Mouse (Mus musculus): Measurements from ENCODE around the gene Srp54a.
"Not testable (repeated sequence)": the region's sequence is repeated elsewhere in the genome, so short reads cannot be mapped to it uniquely, and the experiment has no call there.

Srp54a gene

DNA sequence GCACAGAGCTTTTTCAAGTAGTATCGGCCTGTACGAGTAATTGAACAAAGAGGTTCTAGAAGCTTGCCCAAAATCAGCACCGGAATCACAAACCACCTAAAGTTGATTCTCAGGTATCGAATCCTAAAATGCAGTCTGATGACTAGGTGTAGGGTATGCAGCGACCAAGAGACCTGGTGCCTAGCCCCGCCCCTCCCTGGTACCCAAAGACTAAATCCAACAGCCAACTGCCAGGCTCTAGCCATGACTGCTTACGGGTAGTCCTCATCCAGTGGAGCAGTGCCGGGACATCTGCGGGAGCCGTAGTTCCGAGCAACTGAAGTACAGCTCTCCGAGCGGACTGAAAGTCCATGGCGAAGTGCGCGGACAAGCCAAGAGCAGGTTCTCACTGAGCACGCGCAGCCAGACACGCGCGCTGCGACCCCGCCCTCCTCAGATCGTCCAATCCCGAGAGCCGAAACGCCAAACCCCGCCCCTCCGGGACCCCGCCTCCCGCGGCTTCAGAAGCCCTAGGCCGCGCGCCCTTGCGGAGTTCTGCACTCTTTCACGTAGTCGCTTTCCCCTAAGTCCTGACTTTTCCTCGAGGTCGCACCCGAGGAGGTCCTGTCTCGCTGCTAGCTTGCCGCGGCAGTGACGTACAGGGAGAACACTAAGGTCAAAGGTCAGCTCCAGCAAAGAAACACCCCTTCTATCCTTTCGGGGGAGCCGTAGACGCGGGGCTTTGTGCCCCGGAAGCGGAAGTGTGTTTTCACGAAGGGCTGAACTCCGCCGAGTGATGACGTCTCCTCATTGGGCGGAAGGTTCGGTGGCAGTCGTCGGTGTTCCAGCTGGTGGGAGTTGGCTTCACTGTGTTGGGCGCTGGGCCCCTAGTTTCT lies at the start of gene Srp54a, which contains the start of gene 2700097O09Rik:
Gene Srp54a (plus strand): TSS at position 537 of the 875 bp plus-strand sequence.
Gene 2700097O09Rik (minus strand): TSS at position 385 of the 875 bp plus-strand sequence.
- peak; percentile 92 for DNase-seq (ENCODE audit: low read depth, low spot score)

DNA sequence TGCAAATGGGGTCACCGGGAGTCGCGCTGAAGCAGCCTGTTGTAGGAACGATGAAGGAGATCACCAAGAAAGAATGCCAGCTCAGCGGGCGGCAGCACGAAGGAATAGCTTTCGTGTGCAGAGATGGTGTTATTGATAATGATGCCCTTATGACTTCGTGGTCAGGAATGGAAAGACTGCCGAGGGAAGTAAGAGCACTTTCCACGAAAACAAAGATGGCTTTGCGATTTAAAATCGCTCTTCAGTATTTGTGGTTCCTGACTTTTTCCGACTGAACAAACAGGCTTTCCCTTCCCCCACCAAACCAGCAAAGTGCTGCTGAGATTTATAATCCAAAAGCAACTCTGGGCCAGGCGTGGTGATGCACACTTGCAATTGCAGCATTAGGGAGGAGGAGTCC lies 39.1 kb upstream of the Srp54a start:
- DNase-seq (ENCODE audit: low read depth, low spot score), result no peak

DNA sequence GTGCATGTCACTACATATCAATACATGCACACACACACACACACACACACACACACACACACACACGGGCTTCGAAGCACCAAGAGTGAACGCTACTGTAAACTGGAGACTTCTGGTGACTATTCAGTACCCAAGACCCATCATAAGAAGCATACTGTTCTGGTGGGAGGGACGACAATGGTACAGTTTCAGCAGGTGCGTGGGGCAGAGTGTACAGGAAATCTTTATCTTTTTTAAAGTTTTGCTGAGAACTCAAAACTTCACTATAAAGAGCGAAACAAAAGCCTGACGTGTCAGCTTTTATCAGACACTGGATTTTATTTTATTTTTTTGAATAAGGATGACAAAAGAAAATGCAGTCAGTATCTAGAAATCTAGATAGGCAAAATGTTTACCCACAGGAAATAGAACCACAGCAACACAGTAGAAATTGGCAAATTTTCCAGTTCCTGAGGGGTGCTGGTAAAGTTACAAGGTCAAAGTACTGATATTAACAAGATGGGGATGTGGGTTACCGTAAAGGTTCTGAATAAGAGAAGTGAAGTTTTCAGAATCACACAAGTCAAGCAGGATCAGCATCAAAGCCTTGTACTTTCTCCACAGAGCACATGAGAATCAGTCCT lies 30.2 kb upstream of the Srp54a start:
- no peak for DNase-seq (ENCODE audit: low read depth, low spot score)

DNA sequence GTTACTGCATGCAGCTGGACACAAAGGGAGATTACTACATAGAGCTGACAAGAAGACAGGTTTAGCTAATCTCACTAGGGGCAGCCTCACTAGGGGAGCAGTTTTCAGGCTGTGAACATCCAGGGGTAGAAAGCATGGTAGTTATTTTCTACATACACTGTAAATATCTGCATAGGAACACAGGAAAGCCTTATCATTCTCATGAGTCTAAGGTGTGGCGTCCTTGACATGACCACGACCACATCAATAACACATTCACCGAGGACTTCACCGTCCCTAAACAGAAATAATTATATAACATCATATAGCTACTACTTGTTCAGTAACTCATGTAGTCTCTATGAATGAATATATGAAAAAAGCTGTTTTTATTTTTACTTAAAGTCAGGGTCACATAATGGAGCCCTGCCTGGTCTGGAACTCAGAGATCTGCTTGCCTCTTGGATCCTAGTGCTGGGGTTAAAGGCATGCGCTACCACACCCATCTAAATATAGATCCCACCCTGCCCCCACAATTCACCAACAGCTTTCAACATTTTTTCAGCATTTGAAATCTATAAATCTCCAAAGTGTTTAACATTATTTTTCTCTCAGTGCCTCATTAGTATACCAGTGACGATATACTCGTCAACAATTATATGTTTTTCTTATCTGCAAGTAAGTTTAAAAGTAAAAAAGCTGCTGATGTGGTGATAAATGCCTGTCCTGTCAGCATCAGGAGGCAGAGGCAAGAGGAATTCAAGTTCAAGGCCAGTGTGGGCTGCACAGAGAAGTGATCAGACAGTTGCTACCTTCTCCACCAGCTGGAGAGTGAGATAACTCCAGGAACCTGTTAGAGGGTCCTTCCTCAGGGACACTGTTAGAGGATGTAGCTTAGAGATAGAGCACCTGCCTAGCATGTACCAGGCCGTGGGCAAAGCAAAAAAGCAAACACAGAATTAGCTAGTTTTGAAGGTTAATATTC lies 28.6 kb upstream of the Srp54a start:
- no peak for DNase-seq (ENCODE audit: low read depth, low spot score)

DNA sequence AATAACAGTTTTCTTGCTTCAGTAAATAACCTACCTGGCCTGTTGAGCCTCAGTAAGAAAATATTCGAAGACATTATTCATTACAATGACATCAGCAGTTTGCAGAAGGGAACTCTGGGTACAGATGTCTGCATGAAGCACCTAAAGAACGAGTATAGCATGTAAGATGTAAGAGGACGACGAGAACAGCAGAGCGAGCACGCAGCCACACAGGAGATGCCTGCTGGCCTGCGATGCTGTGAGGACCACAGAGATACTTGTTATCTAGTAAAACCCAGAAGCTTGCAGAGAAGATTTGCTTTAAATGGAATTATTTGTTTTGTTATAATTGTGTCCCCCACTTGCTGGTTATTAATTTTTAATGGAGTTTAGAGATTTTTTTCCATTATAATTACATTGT lies 26.8 kb upstream of the Srp54a start:
- DNase-seq (ENCODE audit: low read depth, low spot score), result no peak

DNA sequence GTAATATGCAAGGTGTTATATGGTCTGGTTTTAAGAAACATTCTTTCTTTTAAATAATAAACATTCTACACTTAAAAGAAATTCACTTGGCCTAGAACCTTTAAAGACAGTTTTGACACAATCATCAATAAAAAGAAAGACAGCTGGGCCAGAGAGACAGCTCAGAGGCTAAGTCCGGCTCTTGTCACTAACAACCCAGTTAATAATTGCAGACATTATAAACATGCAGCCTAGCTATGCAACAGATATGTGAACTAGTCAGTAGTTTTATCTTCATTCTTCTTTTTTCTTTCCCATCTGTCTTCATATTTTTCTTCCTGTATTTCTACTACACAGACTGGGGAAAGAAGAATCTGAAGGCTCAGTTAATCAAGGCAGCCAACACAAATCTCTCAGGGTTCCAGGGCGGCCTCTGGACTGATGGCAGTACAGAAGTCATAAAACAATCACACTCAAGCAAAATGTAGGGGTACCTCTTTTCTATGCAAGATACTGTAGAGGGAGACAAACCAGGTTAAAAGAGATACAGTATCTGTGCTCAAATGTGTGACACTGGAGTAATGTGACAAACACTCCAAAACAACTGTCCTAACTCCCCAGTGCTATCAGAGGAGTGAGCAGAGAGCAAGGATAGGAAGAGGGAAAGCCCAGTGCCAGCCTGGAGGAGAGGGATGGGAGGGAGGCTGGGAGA lies 25.4 kb upstream of the Srp54a start:
- DNase-seq (ENCODE audit: low read depth, low spot score), result no peak

DNA sequence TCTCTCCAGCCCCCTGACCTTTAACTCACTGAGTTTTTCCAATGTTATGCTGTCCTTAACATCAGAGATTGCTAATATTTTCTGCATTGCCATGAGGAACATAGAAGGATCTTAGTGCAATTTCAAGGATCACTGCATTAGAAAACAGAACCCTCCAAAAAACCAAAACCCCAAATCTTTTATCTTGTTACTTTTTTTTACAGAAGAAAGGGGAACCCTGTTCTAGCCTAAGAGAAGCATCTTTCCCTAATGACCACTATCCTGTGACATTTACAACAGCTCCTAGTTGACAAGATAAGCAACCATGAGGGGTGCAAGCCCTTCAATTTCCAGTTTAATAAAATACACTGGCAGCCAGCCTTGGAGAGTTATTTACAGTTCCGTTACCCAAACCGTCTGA lies 23.4 kb upstream of the Srp54a start:
- DNase-seq (ENCODE audit: low read depth, low spot score), result no peak

DNA sequence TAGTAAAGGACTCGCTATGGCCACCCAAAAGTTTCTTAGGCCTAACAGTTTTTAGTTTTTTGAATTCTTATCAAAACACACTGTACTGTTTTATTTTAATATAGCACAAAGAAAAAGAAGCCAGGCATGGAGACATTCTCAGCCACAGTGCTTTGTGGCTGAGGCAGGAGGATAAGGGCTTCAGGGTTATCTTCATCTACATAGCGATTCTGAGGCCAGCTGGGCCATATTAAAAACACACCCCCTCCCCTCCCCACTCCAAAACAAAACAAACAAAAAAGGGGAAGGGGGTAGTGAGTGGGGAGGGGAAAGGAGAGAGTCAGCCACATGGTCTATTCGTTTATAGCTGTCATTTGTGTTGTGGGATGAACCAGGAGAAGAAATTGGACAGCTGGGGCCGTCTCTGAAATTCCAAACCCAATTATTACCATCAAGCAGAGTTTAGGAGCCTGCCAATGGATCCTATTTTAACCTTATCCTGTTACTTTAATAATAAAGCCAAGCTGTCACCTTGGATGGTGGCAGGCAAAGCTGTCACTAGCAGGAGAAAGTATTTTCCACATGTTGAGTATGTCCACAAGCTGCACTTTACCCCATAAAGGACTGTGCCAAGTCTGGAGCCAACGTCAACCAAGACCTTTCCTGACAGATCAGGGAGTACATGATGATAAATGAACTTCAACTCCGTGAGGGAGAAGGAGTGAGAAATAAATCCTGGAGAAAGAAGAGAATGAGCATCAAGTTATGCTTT lies 21.0 kb upstream of the Srp54a start:
- no peak for DNase-seq (ENCODE audit: low read depth, low spot score)

DNA sequence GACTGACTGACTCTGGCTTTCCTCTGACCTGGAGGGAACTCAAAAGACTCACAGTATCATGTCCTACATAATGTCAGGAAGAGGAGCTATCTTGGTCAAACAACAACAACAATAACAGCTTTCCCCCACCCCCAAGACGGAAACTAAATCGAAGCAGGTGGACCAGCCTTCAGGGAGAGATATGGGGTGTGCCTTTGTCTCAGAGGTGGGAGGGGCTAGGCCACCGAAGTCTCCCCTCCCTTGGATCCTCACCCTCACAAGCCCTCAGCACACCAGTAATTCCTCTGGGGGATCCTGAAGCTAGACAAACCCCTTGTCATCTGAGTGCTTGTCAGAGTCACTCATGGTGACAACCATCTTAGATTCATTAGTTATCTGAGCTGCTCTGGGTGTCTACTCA lies 20.2 kb upstream of the Srp54a start:
- no peak for DNase-seq (ENCODE audit: low read depth, low spot score)

DNA sequence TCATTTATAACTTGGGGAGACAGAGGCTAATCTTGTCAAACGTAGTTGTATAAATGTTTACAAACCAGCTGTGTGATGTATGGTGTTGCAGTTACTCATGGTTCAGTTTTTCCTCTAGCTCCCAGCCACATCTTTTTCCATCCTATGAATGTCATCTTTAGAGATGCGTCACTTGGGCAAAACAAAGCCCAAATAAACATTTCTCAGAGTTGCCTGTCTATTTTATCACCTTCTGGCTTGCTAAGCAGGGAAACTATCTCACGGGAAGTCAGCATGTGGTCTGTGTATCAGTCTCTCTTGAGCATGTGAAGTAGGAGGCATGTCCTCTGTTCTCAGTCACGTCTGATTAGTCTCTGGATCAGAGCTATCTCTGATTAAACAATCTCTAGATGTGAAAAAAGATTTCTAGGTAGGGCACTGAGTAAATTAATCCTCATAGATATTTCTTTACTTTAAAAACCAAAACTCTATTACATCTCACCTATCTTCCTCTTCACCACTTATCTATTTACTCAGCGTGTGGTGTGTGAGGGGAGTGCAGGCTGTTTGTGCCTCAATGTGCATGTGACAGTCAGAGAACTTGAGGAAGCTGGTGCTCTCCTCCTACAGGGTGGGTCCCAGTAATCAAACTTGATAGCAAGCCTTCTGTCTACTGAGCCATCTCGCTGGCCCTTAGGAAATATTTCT lies 19.7 kb upstream of the Srp54a start:
- DNase-seq (ENCODE audit: low read depth, low spot score), result no peak

DNA sequence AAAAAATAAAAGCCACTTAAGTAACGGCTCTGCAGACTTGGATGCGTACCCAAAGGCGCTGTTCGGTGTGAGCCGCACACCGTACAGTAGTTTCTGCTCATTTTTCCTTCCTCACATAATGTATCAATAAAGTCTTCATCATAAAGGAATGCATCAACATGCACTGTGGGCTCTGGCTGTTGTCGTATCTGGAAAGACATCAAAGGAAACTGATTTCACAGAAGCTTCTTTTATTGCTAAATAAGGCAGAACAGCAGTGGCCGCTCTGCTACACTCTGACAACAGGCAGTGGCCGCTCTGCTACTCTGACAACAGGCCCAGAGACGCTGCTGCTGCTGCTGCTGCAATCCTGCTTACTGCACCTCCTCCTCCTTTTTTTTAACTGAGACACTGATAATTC lies 19.1 kb upstream of the Srp54a start:
- no peak for DNase-seq (ENCODE audit: low read depth, low spot score)

DNA sequence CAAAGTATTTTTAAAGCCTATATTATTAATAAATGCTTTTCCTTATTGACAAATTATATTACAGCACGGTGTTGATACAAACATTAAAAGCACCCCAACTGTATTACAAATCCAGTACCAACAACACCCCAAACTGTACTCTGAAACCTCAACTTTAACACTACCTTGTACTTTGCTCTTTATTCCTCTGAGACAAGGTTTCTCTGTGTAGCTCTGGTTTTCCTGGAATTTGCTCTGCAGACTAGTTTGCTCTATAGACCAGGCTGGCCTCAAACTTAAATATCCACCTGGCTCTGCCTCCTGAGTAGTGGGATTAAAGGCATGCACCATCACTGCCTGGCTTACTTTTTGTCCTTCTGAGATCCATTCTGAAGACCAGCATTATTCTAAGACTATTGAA lies 17.9 kb upstream of the Srp54a start:
- DNase-seq (ENCODE audit: low read depth, low spot score), result no peak

DNA sequence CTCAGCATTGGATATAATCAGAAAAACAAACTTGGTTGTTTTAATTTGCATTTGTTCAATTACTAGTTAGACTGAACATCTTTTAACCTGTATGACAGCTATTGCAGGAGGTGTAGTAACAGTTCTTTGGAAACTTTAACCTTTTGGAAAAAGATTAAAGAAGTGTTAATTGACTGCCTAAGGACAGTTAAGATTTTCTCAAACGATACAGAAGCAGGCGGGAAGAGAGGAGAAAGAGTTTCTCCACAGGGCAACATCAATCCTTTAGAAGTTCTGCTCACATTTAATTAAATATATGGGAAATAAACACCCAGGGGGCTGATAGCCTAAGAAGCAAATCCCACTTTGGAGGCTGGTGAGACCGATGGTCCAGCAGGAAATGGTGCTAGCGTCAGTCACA lies 7.6 kb upstream of the Srp54a start:
- DNase-seq (ENCODE audit: low read depth, low spot score), result no peak

DNA sequence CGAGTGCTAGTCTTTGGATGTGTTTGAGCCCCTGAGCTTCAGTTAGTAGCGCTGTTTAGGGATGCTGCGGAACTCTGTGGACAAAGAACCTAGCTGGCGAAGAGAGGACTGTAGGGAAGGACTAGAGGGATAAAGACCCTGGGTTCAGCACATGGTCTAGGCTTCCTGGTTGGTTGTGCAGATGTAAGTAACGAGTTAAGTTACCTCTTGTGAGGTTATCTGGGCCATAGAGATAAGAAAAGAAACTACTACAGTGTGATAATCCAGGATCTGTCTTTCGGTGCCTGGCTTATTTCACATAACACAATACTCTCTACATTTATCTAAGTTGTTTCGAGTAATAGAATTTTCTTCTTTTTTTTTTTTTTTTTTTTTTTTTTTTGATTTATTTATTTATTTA lies 6.4 kb upstream of the Srp54a start:
- no peak for DNase-seq (ENCODE audit: low read depth, low spot score)

DNA sequence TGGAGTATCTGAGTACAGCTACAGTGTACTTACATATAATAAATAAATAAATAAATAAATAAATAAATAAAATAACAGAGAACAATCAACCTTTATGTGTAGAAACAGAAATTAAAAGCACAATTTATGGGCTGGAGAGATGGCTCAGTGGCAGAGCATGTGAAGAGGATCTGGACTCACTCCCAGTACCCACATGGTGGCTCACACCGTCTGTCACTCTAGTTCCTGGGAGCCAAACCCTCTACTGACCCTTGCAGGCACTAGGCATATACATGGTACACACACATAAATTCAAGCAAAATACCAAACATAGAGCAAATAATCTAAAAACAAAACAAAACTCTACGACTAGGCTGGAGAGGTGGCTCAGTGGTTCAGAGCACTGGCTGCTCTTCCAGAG lies 4.8 kb upstream of the Srp54a start:
- DNase-seq (ENCODE audit: low read depth, low spot score), result no peak

DNA sequence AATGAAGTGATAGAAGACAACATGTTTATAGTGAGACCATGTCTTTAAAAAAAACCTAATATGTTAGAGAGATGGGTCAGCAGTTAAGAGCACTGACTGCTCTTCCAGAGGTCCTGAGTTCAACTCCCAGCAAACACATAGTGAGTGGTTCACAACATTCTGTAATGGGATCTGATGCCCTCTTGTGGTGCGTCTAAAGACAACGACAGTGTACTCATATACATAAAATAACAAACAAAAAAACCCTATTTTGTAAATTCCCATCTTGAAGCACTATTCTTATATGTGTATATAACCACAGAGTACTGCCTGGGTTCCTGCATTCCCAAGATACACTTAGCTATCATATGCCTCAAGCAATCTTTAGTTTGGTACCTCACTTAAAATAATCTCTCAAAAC lies 1.4 kb upstream of the Srp54a start:
- not testable (repeated sequence) for DNase-seq (ENCODE audit: low read depth, low spot score)

DNA sequence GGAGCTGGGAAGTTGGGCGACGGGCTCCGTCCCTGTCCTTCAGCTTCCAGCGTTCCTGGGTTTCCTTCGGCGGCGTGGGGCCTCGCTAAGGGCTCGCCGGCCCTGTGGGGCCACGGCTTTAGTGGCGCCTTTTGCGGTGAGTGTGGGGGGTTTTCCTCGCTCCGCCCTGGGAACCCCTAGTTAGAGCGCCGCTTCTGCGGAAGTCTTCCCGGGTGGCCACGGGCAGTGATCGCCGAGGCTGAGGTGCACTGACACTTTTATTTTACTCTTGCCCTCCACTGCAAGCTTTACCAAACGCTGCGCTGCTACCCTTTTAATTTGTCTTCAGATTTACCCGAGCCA lies 510 bp downstream of the Srp54a start:
- DNase-seq (ENCODE audit: low read depth, low spot score), result not testable (repeated sequence)

DNA sequence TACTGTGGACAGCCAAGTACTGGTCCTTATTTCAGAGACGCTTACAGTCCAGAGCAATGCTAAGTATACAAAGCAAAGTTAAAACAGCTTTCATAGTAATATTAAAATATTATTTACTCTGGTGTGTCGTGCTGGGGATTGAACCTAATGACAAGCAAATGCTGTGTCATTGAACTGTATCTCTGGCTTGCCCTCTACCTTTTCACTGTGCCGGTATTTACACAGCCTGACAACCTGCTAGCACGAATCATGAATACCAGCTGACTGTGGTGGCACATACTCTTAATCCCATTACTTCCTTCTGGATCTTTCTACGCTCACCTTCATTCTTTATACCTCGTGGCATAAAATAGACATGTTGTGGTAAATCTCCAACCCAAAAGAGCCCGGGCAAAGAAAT lies 12.1 kb downstream of the Srp54a start:
- DNase-seq (ENCODE audit: low read depth, low spot score), result not testable (repeated sequence)

DNA sequence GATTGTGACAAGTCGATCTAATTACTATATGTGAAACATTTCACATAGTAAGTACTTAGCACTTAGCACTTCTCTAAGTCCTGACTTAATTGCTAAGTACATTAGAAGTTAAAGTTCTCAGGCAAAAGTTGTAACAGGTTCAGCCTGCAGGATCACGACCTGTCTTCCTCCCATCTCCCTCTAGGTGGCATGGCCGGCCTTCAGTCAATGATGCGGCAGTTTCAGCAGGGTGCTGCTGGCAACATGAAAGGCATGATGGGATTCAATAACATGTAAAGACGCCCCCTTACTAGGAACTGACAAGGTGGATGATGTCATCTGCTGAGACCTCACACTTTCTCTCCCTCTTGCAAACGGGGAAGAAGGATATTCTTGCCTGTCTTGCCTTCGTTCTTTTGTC lies 32.6 kb downstream of the Srp54a start:
- not testable (repeated sequence) for DNase-seq (ENCODE audit: low read depth, low spot score)

DNA sequence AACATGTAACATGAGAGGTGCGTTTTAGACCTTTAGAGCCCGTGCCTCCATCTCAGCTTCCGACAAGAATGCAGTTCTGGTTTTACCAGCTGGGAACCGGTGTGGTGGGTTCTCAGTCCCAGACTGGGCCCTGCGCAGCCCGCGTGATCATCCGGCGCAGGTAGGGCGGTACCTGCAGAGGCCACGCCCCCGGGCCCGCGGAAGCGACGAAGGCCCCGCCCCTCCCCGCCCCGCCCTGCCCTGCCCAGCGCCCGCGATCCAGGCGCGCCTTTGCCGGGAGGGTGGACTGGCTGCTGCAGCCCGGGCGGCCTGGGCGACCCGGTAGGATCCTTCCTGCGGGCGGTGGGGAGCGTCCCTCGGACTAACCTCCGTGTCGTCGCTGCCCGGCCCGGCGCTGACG lies 44.2 kb downstream of the Srp54a start, which contains the start of gene Fam177a:
Gene Fam177a (plus strand): TSS at position 228 of the 400 bp plus-strand sequence.
- DNase-seq (ENCODE audit: low read depth, low spot score), result not testable (repeated sequence)

All from retina, postnatal 7 days (tissue).